Mouse (Mus musculus) right cerebral cortex, postnatal 36 days (tissue): ENCODE results near the gene Tfap2e.

Source experiments
- DNase-seq, 2 experiments: peaks; one replicate each; pipeline ENCODE4 v3.0.0; 2022; ENCODE audit warnings: low spot score in 2 of 2, mixed read lengths in 1 of 2

Tfap2e gene

DNA sequence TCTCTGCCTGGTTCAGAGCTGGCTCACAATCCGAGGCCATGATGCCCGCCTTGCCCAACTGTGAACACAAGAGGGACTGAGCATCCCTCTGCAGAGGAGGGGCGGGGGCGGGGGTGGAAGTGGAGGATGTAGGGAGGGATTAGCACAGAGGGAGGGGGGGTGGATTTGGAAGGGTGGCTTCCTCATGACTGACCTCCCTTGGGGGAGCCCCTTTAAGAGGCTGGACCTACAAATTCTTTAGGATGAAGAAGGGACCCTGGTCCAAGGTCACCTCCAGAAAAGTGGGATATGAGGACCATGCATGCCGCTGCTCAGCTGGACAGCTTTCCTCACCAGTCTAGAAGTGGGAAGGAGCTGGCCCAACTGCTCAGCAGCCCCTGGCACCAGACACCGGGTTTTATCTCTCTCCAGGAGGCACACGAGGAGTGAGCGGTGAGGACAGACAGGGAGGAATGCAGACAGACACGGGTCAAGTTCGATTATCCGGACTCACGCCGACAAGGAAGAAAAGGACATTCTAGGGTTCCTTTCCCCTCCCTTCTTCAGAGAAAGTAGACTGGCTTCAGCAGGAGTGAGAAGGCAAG, 16.1 kb upstream of the Tfap2e start:
- DNase-seq: peak in 1 of 2 experiments; percentile 24

DNA sequence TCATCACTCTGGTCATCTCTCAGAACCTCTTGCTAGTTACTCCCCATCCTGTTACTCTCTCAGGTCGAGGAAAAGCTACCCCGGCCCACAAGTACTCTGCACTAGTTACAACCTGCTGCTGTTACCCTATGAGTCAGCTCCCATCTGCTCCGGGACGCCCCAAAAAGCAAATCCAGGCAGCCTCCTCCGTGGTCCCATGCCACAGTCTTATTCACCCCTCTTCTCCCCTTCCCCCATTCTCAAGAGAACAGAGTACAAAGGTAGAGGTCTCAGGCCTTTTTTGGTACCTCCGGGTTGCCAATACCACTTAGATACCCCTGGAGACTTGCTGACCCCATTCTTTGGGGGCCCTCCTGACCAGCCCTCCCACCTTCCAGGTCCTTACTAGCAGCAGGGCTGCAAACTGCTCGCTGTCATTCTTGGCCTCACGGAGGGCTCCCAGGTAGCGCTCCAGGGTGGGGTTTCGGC, 15.6 kb upstream of the Tfap2e start:
- peak in 1 of 2 experiments; percentile 22 for DNase-seq

DNA sequence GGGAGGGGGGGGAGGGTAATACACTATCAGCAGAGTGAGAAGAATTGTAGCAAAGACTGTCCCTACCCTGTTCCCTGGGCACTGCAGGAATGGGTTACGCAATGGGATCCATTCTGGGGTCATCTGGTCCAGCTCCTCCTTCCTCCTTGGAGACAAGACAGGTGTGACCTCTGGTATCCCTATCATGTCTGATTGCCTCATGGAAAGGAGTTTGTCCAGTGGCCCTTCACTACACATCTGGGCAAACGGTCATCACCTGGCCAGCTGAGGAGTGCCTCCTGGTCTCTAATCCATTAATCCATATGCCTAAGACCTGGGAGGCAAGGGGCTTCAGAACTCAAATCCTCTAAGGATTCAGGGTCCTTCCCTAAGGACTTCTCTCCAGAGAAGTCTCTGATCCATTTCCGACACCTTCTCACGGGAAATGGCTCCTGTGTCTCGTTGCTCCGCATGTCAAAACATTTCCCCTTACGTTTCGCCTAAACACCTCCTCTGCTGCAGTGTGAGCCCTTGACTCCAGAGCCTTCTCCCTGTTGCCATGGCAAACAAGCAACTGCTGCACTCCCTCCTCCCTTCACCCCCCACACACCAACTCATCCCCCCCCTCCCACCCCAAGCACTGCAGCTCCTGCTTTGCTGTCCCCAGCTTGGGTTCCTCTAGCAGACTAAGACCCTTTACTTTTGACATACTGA, 15.0 kb upstream of the Tfap2e start:
- DNase-seq: no peak

DNA sequence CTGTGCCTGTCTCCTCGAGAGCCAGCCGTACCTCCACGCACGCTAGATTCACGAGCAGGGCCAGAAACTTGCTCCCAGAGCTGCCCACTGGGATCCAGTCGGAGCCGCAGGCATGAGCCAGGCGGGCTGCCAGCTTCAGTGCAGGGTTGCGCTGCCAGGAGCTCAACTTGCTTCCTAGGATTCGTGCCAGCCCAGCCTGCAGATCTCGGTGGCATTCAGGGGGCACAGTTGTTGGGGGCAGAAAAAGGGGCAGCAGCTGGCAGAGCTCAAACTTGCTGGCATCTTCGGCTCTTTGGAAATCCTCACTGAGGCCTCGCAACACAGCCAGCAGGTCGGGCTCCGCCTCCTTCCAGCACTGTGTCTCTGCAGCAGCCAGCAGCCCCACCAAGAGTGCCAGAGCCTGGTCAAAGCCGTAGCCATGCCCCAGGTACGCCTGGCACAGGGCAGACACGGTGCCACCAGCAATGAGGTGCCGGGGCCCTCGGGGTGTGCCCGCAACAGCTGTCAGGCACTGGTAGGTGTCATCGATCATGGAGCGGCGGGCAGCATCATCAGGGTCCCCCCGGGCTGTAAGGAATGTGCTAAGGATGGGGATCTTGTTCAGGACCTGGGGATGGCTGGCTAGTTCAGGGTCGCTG, 14.1 kb upstream of the Tfap2e start:
- peak; percentile 58 to 69 for DNase-seq

DNA sequence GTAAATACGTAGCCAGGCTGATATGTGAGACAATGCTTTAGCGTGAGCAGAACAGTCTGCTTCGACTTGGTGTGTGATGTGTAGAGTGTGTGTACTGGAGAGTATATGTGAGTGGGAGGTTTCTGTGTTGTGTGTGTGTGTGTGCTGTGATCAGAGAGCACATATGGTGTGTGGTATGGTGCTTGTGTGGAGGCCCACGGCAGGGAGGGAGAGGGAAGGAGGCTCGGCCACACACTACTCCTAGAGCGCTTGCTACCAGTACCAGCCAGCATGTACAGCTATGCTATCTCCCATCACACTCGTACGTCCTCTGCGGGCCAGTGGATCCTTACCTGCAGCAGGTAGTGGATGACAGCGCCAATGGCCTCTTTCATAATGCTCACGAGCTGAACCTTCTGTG, 13.5 kb upstream of the Tfap2e start:
- DNase-seq: peak; percentile 32 to 58

DNA sequence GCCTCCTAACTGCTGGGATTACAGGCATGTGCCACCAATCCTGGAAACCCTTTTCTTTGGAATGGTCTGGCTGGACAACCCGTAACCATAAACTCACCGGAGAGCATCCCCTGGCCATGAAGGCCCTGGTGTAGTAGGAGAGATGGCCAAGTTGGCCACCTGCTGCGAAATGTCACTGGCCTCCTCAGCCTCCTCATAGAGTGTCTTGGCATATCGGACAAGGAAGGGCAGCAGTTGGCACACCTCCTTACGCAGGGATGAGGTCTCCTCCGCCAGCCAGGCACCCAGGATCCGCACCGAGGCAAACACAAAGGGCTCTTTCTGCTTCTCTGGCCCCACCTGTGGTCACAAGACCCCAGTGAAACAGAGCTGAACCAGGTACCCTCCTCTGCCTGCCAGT, 12.3 kb upstream of the Tfap2e start:
- no peak for DNase-seq

DNA sequence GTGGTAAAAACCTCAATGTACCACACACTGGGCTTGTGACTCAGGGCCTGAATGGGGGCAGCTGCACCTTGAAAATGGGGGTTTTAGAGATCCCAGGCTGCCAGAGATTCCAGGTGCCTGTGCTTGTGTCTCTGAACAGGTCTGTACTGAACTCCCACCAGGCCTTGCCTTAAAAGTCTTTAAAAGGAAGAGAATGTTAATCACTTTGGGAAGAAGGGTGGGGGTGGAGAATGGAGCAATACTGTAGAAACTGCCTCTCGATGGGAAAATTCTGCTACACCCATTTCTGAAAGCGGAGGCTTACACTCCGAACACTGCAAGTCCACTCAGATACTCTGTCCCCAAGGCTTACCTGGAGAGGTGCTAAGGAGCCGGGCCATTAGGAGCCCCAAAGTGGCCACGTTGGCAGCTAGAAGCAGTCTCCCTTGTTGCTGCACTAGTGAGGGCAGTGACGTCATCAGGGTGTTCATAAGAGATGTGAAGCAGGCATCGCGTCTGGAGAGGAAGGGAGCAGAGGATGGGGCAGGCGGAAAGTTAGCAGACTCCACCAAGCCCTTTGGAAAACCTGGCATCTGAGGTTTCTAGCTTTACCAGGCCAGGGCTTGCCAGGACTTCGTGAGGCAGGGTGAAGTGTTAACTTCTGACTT, 10.3 kb upstream of the Tfap2e start:
- DNase-seq: no peak

DNA sequence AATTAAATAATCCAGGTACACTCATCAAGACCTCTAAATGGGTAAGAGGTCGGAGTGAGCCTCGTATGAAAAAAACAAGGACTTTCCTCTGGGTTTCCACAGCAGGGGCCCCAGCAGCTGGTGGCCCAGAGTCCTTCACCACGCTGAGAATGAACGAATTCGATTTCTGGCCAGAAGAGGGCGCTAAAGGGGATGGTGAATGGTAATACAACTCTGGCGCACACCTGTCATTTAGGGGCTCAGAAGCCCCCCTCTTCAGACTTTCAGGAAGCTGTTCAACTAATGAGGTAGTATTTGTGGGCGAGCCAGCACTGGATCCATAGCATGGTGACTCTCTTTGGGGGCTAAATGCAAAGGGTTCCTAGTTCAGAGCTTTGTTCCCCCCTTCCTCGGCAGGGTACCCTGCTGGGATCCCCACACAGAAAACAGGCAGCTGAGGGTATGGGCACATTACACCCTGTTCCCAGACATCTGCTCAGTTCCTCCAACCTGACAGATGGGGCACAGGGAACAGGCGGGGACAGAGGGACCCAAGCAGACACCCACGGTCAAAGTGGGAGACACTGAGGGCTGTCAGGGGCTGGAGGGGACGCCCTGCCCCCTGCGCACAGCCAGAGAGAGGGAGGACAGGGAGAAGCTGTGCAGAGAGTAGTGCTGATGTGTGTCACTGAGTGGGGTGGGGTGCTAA, 9.6 kb upstream of the Tfap2e start:
- DNase-seq: peak in 1 of 2 experiments; percentile 22

DNA sequence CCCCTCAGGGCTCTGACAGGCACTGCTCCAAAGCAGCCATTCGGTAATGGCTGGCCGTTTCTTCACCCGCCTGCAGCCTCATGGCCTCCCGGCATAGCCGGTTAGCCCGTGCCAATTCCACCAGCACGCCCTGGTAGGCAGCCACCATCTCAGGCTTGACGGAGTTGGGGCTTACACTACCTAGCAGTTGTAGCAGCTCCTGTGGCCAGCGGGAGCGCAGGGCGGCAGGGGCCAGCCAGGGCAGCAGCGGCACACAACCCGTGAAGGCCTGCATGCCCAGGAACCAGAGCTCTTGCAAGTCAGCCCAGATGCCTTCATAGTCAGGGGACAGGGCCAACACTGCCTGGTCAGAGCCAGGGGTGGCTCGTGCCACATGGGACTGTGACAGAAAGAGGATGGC, 8.8 kb upstream of the Tfap2e start:
- no peak for DNase-seq

DNA sequence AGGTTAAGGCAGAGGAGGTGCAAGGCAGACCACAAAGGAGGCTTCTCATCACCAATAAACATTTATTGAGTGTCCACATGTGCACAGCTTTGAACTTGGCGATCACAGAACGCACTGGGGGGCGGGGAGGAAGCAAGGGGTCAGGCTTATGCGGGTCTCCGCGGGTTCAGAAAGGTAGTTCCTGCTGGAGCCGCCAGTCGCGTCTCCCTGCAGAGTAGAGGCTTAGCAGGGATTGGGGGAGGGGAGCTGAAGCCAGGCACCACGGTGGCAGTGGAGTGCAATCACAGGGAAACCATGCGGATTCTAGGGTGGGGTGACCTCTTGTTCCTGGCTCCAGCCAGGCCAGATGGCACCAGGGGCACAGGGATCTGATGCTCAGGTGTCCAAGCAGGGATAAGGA, 7.7 kb upstream of the Tfap2e start:
- DNase-seq: no peak

DNA sequence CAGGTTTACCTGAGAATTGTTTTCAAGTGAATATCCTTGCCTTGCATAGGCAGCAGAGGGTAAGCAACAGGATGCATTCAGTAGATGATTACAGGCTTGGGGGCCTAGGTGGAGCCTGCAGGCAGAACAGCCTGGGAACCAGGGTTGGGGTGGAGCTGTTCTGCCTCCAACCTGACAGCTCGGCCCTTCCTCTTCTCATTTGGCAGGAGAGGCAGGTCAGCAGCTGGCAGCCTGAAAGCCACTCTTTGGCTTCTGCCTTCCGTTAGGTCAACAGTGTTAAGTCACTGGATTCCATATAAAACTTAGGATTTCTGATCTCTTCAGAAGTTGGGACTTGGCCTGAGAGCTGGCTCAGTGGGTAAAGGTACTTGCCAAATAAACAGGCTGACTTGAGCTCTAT, 6.9 kb upstream of the Tfap2e start:
- DNase-seq: no peak

DNA sequence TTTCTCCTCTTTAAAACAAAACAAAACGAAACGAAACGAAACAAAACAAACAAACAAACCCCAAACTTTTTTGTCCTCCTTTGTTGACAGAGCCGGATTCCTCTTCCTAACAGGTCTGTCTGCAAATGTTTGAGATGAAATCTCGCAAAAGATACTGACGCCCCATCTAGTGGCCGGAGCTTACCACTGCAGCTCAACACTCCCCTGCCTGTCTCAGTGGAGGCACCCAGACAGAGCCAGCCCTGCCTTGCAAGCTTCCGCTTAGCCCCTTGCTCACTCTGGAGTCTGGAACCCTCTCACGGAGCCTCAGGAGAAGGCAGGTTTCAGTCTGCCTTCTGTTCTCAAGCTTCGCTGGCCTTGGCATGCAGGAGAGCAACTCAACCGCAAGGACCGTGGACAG, 5.4 kb upstream of the Tfap2e start:
- peak; percentile 67 to 78 for DNase-seq

DNA sequence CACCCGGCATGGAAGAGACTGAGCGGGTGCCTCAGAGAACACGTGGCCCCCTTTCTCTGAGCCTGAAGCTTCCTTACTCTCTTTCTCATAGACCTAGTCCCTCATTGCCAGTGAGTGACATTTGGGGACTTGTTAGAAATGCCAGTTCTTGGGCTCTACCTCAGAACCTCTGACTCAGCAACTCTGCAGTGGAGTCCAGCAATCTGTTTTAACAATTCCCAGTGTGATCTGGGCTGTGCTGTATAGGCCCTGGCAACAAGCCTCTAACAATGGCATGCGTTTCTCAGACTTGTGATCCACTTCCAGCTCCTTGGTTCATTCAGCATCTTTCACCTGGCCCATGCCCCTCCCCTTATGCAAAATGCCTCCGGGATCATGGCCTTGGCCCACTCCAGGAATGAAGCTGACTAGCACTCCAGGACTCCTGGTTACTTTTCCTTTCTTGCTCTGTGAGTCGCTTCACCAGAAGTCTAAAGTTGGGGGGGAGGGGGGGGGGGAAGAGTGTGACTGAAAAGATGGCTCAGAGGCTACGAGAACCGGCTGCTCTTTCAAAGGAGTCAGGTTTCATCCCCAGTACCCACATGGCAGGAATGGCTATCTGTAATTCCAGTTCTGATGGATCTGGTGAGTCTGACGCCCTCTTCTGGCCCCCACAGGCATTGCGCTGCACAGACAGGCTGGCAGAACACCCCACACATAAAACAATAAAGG, 4.1 kb upstream of the Tfap2e start:
- DNase-seq: no peak

DNA sequence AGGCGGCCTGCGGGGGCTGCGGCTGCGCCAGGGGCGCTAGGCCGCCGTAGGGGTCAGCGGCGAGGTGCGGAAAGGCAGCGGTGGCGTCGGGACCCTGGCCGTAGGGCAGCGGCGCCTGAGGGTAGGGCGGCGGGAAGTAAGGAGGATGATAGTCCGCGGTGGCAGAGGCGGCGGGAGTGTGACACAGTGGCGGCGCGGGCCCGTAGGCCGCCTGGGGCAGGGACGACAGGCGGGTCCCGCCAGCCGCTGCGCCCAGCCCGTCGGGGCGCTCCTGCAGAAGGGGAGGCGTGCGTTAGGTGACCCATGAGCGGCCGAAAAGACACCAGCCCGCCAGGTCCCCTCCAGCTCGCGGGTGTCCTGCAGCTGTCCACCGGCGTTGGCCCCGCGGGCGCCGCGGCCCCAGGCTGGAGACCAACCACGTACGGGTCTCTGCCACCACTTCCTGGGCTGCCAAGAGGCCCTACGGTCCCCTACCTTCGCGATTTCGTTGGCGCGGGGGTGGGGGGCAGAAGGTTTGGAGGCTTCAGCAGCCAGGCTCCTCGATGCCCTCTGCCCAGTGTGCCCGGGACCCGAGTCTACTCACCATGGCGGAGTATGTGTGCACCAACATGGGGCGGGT, 549 bp downstream of the Tfap2e start:
- no peak for DNase-seq

DNA sequence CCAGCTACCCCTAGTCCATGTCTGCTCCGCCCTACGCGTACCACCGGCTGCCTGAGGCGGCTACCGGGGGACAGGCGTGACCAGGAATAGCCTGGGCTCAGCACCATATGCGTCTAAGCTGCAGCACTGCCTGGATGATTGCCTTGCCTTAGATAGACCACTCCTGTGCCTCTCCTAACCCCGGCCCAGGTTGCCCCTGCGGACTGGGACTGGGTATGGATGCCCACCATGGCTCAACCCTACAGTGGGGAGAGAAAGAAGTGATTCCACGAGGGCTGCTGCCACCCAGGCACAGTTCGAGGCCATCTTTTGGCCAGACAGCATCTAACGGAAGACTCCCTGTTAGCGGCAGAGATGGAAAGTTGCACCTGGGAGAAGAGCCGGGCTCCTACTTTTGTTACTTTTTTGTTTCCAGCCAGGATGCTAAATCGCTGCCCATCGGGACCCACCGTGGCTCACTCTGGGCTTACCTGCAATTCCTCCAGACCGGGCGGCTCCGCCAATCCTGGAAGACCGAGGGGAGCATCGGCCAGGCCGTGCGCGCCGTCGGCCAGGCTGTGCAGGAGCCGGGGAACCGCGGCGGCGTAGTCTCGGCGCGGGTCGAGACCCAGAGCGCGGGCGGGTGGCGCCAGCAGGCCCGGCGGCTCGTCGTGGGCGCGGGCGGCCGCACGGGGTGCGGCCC, 1.2 kb downstream of the Tfap2e start:
- no peak for DNase-seq

DNA sequence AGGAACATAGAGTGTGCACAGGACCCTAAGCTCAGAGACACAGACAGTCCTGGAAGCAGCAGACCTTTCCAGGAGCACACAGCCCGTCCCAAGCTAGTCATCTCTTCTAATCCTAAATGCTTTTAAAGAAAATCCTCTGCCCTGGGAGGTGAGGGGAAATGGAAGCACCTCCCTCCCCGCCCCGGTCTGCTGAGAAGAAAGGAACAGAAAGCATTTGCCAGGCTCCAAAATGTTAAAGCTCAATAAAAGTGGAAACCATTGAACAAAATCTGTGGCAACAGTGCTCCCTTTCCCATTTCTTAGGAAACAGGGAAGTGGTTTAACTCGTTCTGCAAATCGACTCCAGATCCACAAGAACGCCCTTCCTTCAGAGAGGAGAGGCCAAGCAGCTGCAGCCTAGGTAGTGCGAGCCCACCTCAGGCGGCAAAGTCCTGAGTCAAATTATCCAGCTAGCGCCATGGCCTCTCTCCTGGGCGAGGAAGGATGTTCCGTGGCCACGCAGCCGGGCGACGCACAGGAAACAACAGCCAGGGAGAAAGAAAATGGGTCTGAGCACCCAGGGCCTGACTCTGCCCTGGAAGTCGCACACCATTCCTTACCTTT, 1.9 kb downstream of the Tfap2e start:
- no peak for DNase-seq

DNA sequence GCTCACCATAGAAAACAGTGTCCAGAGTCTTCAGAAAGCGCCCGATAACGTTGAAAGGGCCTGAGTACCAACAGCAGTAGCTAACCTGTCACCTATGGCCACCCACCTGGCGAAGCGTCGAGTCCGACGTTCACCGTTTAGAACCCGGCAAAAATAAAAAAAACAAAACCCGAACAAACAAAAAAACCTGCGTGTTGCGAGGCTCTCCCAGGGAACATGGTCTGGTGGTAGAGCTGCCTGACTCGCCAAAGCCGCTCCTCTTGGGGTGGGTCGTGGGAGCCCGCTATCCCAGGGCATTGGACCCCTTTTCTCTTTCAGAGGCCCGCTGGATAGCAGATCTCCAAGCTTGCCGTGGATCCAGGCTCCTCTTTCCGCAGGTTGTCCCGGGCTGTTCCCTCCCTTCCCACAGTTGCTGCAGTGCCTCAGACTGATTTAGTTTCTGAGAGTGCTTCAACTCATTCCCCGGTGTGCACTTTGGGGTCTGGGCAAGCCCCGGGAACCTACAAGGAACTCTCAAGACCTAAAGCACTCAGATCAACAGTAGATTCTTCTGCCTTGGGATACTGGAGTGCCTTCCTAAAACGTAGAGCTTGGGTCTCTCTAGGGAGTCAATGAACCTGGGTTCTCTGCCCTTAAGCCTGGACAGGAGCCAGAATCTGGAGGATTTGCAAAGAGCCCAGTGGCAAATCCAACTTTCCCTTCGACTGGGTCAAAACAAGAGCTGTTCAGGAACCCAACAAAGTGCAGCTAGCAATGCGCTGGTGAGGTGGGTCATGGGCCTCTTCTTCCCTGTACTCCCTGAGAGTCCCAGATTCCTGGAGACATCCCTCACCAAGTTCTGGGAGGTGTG, 3.3 kb downstream of the Tfap2e start:
- no peak for DNase-seq

DNA sequence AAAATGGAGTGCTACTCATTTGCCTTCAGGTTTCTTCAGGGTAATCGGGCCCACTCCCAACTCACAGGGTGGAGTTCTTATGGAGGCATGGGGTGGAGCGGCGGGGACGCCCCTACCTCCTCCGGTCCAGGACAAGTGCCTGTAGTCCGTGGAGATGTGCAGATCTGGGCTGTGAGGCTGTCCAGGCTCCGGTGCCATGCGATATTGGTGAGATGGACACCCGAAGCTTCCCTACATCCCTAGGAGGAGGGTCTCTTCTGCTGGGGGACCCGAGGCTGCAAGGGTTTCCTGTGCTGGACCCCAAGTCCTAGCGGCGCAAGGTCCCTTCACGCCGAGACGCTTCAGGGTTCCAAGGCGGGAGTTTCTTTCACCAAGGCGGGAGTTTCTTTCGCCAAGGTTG, 3.9 kb downstream of the Tfap2e start:
- no peak for DNase-seq

DNA sequence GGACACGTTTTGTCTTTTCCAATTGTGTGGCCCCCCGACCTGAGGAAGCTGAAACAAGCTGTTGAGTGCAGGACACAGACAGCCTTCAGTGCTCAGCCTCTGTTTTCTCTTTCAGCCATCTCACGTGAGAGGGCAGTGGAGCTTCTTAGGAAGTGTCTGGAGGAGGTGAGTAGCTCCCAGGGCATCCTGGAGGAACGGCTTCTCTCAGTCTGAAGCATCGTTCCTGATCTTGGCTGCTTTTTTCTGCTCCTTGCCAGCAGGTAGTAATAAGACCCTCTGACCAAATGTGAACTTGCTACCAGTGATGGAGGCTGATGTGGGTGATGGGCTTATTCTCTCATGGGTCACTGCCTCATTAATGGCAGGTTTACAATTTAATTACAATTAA, 28.6 kb downstream of the Tfap2e start:
- DNase-seq: no peak
